Mouse (Mus musculus) cortical plate, adult 2 months (tissue): ENCODE results near the gene Edil3. TPM values are rescaled to one million over a fixed set of nuclear protein-coding genes. Genes with fewer than 3 reads are reported as not detected.
A peak's percentile ranks its signal among the peaks of the same experiment; 100 is the strongest.

Source experiments
- H3K27ac ChIP-seq: fragments of 200-500 bp; 2 replicates; pipeline ENCODE4 v1.5.1; 2012; ENCODE audit warnings: low read length, control low read depth, inconsistent platforms; ENCODE audit not compliant: insufficient read depth
- H3K4me1 ChIP-seq: fragments of 200-500 bp; 2 replicates; pipeline ENCODE4 v1.6.1; 2011; ENCODE audit warnings: low read length; ENCODE audit not compliant: control insufficient read depth, insufficient read depth
- H3K4me3 ChIP-seq: fragments of 200-500 bp; 2 replicates; pipeline ENCODE4 v1.5.1; 2011; ENCODE audit warnings: mild to moderate bottlenecking, low read length, control low read depth; ENCODE audit not compliant: insufficient read depth
- CTCF ChIP-seq: fragments of 200-500 bp; IDR thresholded peaks from 2 replicates; pipeline ENCODE4 v1.5.1; 2011; ENCODE audit warnings: mild to moderate bottlenecking, control low read depth, low read length; ENCODE audit not compliant: insufficient read depth; ENCODE audit errors: extremely low read depth
- POLR2A ChIP-seq: fragments of 200-500 bp; IDR thresholded peaks from 2 replicates; pipeline ENCODE4 v1.6.1; 2011; ENCODE audit warnings: mild to moderate bottlenecking, low read length, control low read depth; ENCODE audit not compliant: insufficient read depth; ENCODE audit errors: extremely low read depth
- polyA plus RNA-seq: library from polyadenylated mRNA; depleted of rRNA; stranded (reverse); fragments of >200 nt; gene quantifications from 2 replicates; pipeline ENCODE4 v1.2.3, GENCODE M21; 2012

The Edil3 gene
- polyA plus RNA-seq, 1 experiment: 62.2 TPM

DNA sequence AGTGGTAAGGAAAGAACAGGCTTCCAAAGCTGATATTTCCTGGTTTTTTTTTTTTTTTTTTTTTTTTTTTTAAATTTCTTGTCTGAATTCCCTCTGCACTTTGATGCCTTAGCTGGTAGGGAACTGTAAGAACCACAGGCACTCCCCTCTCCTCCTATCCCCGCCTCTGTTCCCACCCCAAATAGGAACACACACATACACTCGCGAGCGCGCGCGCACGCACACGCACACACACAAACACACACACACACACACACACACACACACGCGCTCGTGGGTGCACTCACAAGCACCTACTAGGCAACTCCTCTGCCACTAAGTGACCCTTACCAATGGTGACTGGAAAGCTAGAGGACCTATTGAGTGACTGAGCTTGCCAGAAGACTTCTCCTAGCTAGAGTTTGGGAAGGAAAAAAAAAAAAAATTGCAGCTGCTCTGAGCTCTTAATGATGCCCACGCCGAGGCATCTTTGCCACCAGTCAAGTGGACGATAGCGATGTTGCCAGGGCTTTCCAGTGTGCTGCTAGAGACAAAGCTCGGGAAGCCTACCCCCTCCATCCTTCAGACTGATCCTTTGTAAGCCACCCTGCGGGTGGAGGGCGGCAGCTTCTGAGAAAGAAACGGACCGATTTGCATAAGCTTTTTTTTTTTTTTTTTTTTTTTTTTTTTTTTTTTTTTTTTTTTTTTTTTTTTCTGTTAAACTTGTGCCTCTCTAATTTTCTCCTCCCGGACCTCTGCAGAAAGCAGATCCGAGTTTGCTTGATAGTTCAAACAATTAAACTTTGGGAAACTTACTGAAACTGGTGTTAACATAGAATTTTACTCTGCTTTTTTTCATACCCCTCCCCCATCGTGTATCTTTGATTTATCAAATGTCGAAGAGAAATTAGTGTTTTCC, 2.5 kb downstream of the Edil3 start:
- Histone ChIP-seq H3K27ac (peak overlapping the region; percentile 31; the same call in 1 of the 2 replicates), H3K4me3 (peak overlapping the region; percentile 99), H3K4me1 (no peaks in the 10 kb centered on the region; the same call in 1 of the 2 replicates)
- TF ChIP-seq CTCF (no peak), POLR2A (0 out of 2 replicates have a peak, but pooled peaks have one; percentile 16)

DNA sequence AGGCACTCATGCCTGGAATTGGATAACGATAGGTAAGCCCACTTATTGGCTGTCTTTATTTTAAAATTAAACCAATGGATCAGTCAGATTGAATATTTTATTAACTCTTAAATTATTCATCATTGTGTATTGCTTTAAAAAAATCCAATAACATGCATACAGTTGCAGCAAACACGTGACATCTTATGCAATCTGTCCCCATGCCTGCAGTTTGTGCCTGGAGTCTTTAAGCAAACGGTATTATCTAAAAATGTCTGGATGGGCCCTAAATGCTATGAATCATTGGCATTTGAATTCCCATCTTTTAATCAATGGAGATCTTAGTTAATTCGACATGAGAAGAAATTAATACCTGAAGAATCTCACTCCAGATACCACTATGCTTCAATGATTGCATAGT, 3.2 kb downstream of the Edil3 start:
- Histone ChIP-seq H3K27ac (no peak overlapping the region), H3K4me3 (peak overlapping the region; percentile 99; the same call in 1 of the 2 replicates), H3K4me1 (no peaks in the 10 kb centered on the region; the same call in 1 of the 2 replicates)
- TF ChIP-seq POLR2A (no peak), CTCF (no peak)

DNA sequence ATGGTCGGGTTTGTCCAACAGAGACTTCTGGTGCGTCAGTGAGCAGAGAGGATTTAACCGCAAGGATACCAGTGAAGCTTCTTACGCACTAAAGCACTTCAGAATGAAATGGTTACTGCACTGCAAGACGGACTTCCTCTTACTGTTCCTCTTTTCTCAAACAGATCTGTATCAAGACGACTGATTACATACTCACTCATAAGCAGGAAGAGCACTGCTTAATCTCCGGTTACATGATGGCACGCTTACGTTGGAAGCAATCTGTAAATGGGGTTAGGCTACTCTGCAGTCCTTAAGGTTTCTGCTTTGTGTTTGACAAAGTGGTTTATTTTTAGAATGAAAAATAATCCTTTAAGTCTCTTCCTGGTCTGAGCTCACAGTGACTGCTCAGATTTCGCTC, 7.1 kb downstream of the Edil3 start:
- H3K4me3 ChIP-seq: no peak overlapping the region
- TF ChIP-seq POLR2A (no peak), CTCF (no peak)
- no peak overlapping the region for H3K27ac ChIP-seq
- H3K4me1 ChIP-seq: no peaks in the 10 kb centered on the region

DNA sequence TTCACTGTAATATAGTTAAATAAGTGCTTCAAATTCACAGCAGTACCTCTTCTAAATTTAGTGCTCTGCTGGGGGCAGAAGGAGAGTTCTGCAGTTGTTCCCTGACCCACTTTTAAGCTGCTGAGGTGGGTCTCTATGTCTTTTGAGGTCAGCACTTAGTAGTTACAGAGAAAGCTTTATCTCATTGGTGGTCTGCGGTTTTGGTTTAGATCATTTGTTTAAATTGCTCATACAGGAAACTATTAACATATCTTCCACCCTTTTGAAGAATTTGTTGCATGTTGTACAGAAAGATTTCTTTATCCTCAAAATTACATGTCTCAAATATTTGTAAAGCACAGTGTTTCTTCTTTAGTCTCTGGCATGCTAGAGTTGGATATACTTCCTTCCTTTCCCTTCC, 12.5 kb downstream of the Edil3 start:
- no peaks in the 10 kb centered on the region for H3K4me1 ChIP-seq
- H3K4me3 ChIP-seq: no peak overlapping the region
- H3K27ac ChIP-seq: no peak overlapping the region
- TF ChIP-seq CTCF (no peak), POLR2A (no peak)

DNA sequence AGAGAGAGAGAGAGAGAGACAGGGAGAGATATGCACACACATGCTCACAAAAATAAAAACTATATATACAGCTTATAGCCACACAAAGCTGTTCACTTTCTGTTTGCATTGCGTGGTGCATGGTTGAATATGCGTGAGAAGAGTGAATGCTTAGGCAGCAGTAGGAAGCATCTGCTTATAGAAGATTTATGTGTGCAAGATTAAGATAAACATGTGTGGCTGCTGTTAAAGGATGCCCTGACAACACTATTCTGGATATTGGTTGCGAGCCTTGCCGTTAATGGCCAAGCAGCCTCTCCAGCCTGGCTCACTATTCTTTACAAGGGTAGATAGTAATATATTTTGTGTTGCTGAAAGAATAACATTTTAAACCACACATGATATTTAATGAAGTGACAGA, 28.5 kb downstream of the Edil3 start:
- Histone ChIP-seq H3K4me1 (no peaks in the 10 kb centered on the region), H3K4me3 (no peak overlapping the region), H3K27ac (no peak overlapping the region)
- TF ChIP-seq POLR2A (no peak), CTCF (no peak)

DNA sequence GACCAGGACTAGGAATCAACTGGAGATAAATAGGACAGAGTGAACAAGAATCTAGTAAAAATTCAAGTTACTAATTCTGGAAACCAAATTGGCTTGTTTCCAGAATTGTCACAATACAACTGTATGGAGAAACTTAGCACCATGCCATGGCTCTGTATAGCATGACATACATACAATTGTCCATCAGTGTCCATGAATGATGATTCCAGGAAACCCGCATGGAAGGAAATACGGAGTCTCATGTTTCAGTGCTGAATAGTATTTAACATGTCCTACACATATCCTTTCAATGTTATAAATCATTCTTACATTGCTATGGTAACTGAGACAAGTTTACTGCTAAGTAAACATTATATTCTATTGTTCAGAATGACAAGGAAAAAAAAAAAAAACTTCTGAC, 58.7 kb downstream of the Edil3 start:
- H3K27ac ChIP-seq: no peak overlapping the region
- TF ChIP-seq POLR2A (no peak), CTCF (no peak)
- no peak overlapping the region for H3K4me3 ChIP-seq
- no peaks in the 10 kb centered on the region for H3K4me1 ChIP-seq

DNA sequence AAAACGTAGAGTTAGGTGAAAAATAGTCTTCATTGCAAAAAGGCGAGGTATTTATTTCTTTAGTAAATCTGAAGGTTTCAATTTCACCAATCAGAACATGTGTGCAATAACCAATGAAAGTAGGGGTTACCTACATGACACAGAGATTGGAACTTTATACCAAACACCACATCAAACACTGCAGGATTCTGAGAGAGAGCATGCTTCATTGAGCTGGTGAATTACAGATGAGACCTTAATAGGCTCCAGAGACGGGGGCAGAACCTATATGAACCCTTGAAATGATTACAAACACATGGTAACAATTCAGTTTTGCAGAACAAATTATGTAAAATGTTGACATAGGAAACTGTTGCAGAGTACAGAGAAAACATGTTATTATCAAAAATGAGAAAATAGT, 69.5 kb downstream of the Edil3 start:
- H3K27ac ChIP-seq: no peak overlapping the region
- TF ChIP-seq POLR2A: no peak
- TF ChIP-seq CTCF: no peak
- H3K4me3 ChIP-seq: no peak overlapping the region
- H3K4me1 ChIP-seq: no peaks in the 10 kb centered on the region

DNA sequence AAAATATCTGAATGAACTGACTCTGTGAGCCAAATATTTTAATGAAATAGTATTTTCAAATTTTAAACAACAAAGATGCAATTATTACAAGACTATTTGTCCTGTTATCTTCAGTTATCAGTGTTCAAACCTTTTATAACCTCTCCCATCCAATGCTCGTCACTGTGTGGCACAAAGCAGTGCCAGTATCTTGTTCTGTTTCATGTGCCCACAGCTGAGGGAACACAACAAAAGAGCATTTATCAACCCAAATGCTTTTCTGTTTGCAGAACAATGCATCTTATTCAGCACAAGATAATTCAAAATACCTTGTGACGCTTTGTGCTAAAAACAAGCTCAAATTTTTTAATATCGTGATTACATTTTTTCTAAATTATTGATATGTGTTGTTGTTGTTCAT, 78.8 kb downstream of the Edil3 start:
- no peak overlapping the region for H3K27ac ChIP-seq
- H3K4me1 ChIP-seq: no peaks in the 10 kb centered on the region
- no peak overlapping the region for H3K4me3 ChIP-seq
- TF ChIP-seq CTCF: no peak
- TF ChIP-seq POLR2A: no peak

DNA sequence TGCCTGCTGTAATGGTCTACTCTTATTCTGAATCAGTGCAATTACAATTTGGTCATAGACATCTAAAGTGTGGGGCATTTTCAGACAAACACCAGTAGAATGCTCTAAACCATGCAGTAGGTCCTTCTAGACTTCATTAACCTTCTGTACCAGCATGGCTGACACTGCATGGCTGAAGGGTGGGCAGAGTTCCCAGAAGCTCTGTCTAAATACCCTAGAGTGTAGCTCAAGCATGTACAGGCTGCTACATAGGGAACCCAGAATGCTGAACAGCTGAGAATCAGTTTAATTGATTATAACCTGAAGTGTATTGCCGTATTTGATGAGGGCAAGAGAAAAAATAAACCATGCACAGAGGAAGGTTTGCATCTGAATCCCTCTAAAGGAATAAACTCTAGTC, 86.1 kb downstream of the Edil3 start:
- H3K27ac ChIP-seq: no peak overlapping the region
- H3K4me3 ChIP-seq: no peak overlapping the region
- H3K4me1 ChIP-seq: no peaks in the 10 kb centered on the region; the same call in 1 of the 2 replicates
- no peak for TF ChIP-seq CTCF
- TF ChIP-seq POLR2A: no peak

DNA sequence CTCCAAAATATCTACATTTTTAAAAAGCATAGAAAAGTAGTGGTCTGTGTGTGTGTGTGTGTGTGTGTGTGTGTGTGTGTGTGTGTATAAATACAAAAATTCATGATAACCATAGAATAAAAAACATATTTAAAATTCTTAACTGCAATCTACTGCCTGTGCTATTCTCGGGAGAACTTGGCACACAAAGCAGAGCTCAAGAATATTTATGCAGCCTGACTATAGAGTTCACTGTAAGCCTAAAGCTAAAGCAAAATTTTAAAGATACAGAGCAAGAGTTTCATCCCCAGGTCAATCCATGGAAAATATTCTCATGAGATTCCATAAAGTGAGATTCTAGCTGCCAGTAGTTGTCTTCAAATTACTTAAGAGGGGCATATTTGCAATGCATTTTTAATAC, 86.9 kb downstream of the Edil3 start:
- Histone ChIP-seq H3K4me3 (no peak overlapping the region), H3K4me1 (no peaks in the 10 kb centered on the region; the same call in 1 of the 2 replicates), H3K27ac (no peak overlapping the region)
- no peak for TF ChIP-seq CTCF
- no peak for TF ChIP-seq POLR2A

DNA sequence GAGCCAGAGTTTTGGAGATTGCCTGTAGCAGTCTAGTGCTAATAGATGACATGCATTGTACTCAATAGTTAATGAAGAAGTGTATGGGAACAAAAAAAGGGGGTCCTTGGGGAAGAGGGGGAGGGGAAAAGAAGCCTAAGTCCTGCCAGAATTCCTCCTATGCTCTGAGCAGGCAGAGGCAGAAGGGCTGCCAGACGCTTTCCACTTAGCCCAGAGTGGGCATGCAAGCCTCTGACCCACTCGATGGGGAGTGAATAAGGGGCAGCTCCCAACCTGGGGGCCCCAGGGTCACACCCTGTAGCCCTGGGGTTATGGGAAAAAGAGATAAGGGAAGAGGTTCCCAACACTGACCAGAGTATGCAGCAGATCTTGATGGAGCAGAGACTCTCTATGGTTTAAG, 95.2 kb downstream of the Edil3 start:
- Histone ChIP-seq H3K27ac (no peak overlapping the region), H3K4me1 (no peaks in the 10 kb centered on the region), H3K4me3 (no peak overlapping the region)
- TF ChIP-seq CTCF (no peak), POLR2A (no peak)

DNA sequence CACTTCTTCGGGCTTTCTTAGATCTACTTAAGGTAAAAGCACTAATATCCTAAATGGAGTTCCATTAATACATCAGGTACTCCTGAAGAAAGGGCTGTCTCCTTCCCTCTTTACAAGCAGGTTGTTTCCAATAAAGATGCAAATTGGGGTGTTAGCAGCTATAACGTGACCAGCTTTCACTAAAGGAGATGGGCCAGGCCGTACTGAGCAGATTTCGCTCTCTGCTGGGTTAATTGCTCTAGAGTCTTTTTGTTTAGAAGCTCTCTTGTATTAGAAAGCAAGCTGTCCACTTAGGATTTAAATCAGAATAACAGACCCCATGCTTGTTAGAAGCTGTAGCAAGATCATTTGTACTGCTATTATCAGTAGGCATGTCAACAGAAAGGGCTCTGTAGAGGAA, 108.4 kb downstream of the Edil3 start:
- TF ChIP-seq CTCF (no peak), POLR2A (no peak)
- Histone ChIP-seq H3K27ac (no peak overlapping the region), H3K4me3 (no peak overlapping the region), H3K4me1 (no peaks in the 10 kb centered on the region)
